Mouse (Mus musculus) c-Kit-positive CD71-positive TER-119-positive erythroid progenitor cells, embryonic 14.5 days (primary cell): ENCODE results near the gene Ksr1.

Experiments
- DNase-seq: peaks from one replicate; pipeline ENCODE4 v3.0.0-alpha.2; 2013; ENCODE audit warnings: low spot score

The Ksr1 gene

DNA sequence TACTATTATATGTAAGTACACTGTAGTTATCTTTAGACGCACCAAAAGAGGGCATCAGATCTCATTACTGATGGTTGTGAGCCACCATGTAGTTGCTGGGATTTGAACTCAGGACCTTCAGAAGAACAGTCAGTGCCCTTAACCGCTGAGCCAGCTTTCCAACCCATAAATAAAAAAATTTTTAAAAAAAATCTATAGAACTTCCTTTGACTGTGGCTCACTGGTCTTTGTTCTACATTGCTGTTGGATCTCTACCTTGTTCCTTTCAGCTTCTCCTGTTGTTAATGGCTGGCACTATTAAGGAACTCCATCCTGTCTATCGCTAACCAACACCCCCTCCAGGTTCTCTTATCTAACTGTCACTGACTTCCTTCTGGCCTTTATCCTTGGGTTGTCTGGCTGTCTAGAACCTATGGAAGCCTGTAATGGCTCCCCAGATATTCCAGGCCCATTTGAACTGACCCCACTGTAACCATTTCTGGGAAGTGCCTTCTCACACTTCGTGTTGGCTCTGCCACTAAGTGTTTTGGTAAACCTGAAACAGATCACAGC, 166.0 kb downstream of the Ksr1 start:
- no peak for DNase-seq

DNA sequence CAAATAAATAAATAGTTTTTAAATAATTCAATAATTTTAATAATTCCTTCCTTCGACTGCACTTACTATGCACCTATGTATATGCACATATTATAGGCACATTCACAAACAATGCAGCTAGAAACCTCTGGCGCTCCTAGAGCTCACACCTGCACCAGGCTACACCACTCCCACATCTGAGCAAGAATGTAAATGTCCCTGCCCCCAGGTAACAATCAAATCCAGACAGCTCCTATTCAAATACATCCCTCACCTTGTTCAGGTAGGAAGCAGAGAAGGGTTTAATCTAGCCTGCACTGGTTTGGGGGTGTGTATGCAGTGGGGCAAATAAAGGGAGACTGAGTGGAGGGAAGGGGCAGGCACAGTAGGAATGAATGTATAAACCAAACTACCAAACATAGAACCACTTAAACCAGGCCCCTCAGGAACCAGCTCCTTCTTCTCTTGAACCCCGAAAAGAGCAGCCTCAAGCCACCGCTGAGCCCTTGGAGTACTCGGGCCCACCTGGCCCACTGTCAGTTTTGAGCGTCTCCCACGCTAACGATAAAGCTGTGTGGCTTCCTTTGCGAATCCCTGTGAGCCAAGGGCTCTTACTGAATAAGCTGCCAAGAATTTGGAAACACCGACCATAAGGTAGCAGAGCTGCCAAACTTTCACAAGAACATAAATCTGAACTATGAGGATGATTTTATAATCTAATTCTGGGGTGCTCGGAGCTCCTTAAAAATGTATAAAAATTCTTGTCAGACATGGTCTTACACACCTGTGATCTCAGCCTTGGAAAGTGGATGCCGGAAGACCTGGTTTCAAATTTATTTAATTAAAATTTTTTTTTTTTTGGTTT, 167.8 kb downstream of the Ksr1 start:
- DNase-seq, result no peak

DNA sequence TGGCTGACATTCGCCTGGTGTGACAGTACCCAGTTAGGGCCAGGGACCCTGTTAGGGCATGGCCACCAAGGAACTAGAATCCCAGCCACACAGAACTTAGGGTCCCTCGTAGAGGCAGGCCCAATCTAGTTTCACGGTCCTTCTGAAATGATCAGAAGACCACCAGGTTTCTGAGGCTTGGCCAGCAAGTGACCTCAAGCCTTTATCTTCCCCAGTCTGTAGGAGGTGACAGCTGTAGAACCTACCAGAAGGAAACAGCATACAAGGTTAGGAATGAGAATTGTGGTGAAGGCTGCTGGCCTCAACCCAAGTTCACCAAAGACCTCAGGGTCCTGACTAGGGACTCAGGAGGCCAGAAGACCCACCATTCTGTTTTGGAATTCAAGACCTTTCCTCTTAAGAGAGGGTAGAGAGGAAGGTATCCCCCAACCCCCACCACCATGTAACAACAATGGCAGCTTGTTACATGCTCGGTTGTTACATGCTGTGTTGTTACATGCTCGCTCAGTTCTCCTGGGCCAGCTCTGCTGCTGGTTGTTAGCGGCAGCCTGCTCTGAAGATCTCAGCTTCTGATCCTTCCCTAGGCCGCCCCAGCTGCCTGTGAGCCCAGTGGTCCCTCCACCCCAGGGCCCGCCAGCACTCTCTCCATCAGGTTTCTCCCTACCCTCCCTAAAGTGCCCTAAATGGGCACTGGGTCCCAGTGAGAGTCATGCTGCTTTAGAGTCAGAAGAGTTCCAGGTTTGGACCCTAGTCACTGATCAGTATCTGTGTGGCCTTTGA, 169.3 kb downstream of the Ksr1 start:
- no peak for DNase-seq

DNA sequence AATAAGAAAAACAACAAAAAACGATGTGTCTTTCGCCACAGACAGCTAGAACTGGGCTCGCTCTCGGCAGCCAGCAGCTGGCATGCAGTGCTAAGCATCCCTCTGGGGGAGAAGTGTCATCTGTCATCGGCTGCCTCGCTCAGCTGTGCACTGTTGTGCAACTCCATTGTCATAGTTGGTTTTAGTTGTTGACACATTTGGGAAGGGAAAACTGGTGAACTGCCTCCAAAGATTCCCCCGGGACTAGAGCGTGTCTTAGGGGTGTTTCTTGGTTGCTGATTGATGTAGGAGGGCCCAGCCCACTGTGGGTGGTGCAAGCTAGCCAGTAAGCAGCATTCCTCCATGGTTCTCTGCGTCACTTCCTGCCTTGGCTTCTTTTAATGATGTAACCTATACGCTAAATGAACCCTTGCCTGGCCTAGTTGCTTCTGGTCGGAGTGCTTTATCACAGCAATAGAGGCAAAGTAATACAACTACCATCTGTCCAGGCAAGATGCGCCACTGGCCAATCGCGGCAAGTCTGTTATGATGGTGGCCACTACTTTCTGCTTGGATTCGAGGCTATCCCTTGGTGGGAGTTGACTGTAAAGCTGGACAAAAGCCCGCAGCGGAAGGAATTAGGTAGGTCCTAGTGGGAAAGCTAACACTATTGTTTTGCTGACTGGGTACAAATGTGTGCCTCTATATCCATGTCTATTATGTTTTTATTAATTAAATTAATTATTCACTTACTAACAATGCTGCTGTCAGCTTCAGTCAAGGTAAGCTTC, 172.6 kb downstream of the Ksr1 start:
- DNase-seq, result no peak

DNA sequence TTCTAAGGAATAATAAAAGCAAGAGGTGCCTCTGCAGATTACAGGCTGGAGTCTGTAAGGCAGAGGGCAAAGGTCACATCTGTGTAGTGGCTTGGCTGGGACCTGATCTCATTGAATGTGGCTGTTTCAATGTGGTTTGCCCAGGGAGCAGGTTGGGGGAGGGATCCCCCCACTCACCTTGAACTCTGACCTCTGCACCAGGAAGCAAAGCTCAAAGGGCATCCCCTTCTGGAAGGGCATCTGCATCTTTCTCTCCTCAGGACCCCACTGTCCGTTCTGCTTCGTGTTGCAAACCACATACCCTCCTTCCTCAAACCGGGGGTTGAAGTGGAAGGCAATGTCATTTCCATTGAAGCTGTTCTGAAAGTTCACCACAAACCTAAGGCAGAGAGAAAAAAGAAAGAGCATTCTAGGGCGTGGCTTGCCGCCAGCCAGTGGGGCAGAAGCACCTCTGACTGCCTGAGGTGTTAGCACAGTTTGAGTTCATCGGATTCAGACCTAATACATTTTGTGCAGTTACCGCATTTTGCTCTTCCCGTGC, 173.3 kb downstream of the Ksr1 start:
- DNase-seq, result no peak

DNA sequence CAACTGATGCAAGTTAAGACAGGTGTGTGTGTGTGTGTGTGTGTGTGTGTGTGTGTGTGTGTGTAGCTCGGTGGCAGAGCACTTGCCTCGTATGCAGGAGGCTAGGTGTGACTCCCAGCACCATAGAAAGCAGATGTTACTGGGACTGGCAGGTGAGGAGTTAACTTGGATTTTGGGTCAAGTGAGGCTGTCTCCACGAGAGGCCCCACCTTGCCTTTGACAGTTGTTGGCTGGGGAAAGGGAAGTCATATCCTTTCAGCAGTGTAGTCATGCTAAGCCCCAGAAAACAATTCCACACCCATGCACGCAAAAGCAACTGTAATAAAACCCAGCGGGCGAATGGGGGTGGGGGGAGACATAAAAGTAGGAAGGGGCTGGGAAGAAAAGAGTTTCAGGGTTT, 173.9 kb downstream of the Ksr1 start:
- DNase-seq, result no peak

DNA sequence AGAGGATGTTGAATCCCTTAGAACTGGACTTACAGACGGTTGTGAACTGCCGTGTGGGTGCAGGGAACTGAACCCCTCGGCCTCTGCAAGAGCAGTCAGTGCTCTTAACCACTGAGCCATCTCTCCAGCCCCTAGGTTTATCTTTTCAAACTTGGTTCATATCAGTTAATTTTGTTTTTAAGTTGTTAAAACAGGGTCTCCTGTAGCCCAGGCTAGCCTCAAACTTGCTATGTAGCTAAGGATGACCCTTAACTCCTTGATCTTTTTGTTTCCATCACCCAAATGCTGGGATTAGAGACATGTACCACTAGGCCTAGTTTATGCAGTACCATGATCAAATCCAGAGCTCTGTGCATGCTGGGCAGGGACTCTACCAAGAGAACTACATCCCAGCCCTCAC, 174.5 kb downstream of the Ksr1 start:
- no peak for DNase-seq

DNA sequence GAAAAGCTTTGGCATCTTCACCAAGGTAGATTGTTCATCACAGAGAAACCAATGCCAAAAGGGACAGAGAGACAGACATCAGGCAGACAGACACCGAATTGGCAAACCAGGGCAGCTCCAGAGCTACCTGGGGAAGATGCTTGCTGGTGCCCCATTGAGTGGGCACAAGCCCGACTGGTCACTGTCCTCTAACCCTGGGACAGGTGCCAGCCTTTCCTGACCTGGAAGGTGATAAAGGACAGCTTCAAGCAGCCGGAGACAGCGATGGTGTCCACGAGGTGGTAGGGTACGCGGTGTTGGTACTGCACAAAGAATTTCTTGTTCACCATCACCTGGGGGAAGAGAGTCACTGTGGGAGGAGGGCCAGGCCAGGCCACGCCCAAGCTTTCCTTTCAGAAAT, 175.1 kb downstream of the Ksr1 start:
- no peak for DNase-seq

DNA sequence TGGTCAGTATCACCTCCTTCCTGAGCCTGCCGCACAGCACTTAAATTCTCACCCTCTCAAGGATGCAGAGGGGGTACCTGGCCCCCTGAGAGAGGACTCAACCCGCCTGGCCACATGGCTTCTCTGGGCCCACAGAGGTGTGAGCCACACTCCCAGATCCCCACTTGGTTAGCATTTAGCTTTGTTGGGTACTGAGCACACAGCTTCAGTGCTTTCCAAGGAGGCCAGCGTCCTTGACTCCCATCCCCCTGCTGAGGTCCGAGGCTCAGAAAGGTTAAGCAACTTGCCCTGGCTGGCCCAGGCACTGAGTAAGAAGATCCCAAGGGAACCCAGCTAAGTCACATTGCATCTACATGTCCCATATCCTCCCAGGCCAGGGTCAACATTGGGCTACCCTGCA, 178.1 kb downstream of the Ksr1 start:
- DNase-seq, result no peak

DNA sequence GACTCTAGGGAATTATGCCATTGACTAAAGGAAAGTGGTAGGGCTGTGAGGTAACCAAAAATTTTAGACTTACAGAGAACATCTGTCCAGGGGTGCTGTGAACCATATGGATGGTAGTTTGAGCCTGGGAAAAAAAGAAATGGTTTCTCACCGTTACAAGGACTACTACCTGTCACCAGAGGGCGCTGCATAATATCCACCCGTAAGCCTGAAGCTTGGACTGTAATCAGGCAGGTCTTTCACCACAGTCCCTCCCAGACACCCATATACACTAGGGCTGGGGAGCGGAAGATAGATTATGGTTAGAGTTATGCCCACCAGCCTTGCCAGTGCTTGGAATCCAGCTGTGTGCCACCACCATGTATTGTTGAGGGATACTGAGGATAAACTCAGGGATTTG, 178.8 kb downstream of the Ksr1 start:
- peak; percentile 46 for DNase-seq
